22 mouse cellular contexts compared by ENCODE assay signal in genomic region chr15:63624249-63624648, GRCm38 (mm10).
DNase-seq lines count a peak whose midpoint lies in the region; ATAC-seq lines count a peak whose summit lies in the region.
"Had no signal": no experiment of that assay in that cellular context is flagged by ENCODE, and none has a peak within 500 bp of the region (broad histone marks: within the 10 kb centered on the region; RNA-seq: fewer than 3 reads in every experiment).

No protein-coding gene starts in this region.

- no peaks in the 10 kb centered on the region for H3K36me3 ChIP-seq in hindbrain, embryonic 13.5 days
- H3K36me3 ChIP-seq in hindbrain, embryonic 11.5 days (ENCODE audit: control insufficient read depth, insufficient read depth, low read length) = no peaks in the 10 kb centered on the region
- no peaks in the 10 kb centered on the region for H3K36me3 ChIP-seq in hindbrain, embryonic 15.5 days
- H3K36me3 ChIP-seq: embryonic facial prominence, embryonic 12.5 days; heart, embryonic 12.5 days; limb, embryonic 13.5 days; liver, embryonic 12.5 days had no signal

- H3K4me2 ChIP-seq in hindbrain, embryonic 13.5 days = no peak overlapping the region
- H3K4me2 ChIP-seq in hindbrain, embryonic 11.5 days (replicated peaks; ENCODE audit: low read depth, low read length) = no peak overlapping the region
- no peak overlapping the region for H3K4me2 ChIP-seq in hindbrain, embryonic 15.5 days
- H3K4me2 ChIP-seq: embryonic facial prominence, embryonic 12.5 days; heart, embryonic 12.5 days; limb, embryonic 13.5 days; liver, embryonic 12.5 days had no signal

- H3K9me3 ChIP-seq in hindbrain, embryonic 13.5 days = no peaks in the 10 kb centered on the region
- no peaks in the 10 kb centered on the region for H3K9me3 ChIP-seq in hindbrain, embryonic 11.5 days (ENCODE audit: control insufficient read depth, low read length)
- no peaks in the 10 kb centered on the region for H3K9me3 ChIP-seq in hindbrain, embryonic 15.5 days
- H3K9me3 ChIP-seq: embryonic facial prominence, embryonic 12.5 days; heart, embryonic 12.5 days; limb, embryonic 13.5 days; liver, embryonic 12.5 days had no signal

- no peaks in the 10 kb centered on the region for H3K4me1 ChIP-seq in hindbrain, embryonic 13.5 days (replicated peaks)
- no peaks in the 10 kb centered on the region for H3K4me1 ChIP-seq in hindbrain, embryonic 11.5 days (replicated peaks; ENCODE audit: control insufficient read depth, insufficient read depth, low read length)
- no peaks in the 10 kb centered on the region for H3K4me1 ChIP-seq in hindbrain, embryonic 15.5 days (replicated peaks)
- H3K4me1 ChIP-seq: embryonic facial prominence, embryonic 12.5 days; heart, embryonic 12.5 days; limb, embryonic 13.5 days; liver, embryonic 12.5 days had no signal

- H3K9ac ChIP-seq in hindbrain, embryonic 13.5 days = no peak overlapping the region
- no peak overlapping the region for H3K9ac ChIP-seq in hindbrain, embryonic 11.5 days (ENCODE audit: low read depth, low read length)
- no peak overlapping the region for H3K9ac ChIP-seq in hindbrain, embryonic 15.5 days
- H3K9ac ChIP-seq: embryonic facial prominence, embryonic 12.5 days; heart, embryonic 12.5 days; limb, embryonic 13.5 days; liver, embryonic 12.5 days had no signal

- WGBS in hindbrain, embryonic 13.5 days = 52% methylated on average over 2 of the region's 2 CpGs
- 76% methylated on average over 2 of the region's 2 CpGs for WGBS in hindbrain, embryonic 11.5 days
- 40% methylated on average over 2 of the region's 2 CpGs for WGBS in hindbrain, embryonic 15.5 days

- H3K27me3 ChIP-seq in hindbrain, embryonic 13.5 days = no peaks in the 10 kb centered on the region
- H3K27me3 ChIP-seq in hindbrain, embryonic 11.5 days (ENCODE audit: control insufficient read depth, insufficient read depth, low read length) = no peaks in the 10 kb centered on the region
- no peaks in the 10 kb centered on the region for H3K27me3 ChIP-seq in hindbrain, embryonic 15.5 days
- H3K27me3 ChIP-seq: embryonic facial prominence, embryonic 12.5 days; heart, embryonic 12.5 days; limb, embryonic 13.5 days; liver, embryonic 12.5 days had no signal

- no peak overlapping the region for H3K4me3 ChIP-seq in hindbrain, embryonic 13.5 days
- no peak overlapping the region for H3K4me3 ChIP-seq in hindbrain, embryonic 11.5 days (ENCODE audit: low read depth, low read length)
- no peak overlapping the region for H3K4me3 ChIP-seq in hindbrain, embryonic 15.5 days
- H3K4me3 ChIP-seq: embryonic facial prominence, embryonic 12.5 days; heart, embryonic 12.5 days; limb, embryonic 13.5 days; liver, embryonic 12.5 days had no signal

- peak; percentile 54; the same call in 1 of the 2 replicates for ATAC-seq in hindbrain, embryonic 13.5 days (ENCODE audit: low FRiP score)
- no peak for ATAC-seq in hindbrain, embryonic 11.5 days (ENCODE audit: low FRiP score)
- ATAC-seq in hindbrain, embryonic 15.5 days (ENCODE audit: low FRiP score, low read depth) = 0 out of 2 replicates have a peak, but pooled peaks have one; percentile 34
- ATAC-seq: intestine, postnatal 0 days; liver, embryonic 12.5 days had no signal

- no peak overlapping the region for H3K27ac ChIP-seq in hindbrain, embryonic 13.5 days
- H3K27ac ChIP-seq in hindbrain, embryonic 11.5 days (ENCODE audit: low read depth, low read length) = no peak overlapping the region
- H3K27ac ChIP-seq in hindbrain, embryonic 15.5 days (replicated peaks) = no peak overlapping the region
- H3K27ac ChIP-seq: embryonic facial prominence, embryonic 12.5 days; limb, embryonic 13.5 days; liver, embryonic 12.5 days had no signal

- DNase-seq in hindbrain, embryonic 11.5 days (ENCODE audit: low spot score) = no peak
- peak; percentile 8 for DNase-seq in retina, postnatal 1 day
- DNase-seq in retina, embryonic 14.5 days (ENCODE audit: low spot score) = no peak
- DNase-seq in cerebellum, postnatal 4 days (ENCODE audit: low spot score in 2 of 2) = no peak
- DNase-seq in frontal cortex, adult 2 months (ENCODE audit: extremely low spot score in 1 of 2, low spot score in 1 of 2) = no peak
- DNase-seq: cerebellum, adult 18-20 months; cerebellum, postnatal 14 days; gastrocnemius, postnatal 10 days; heart, adult 11 months; heart, postnatal 10 days; kidney, postnatal 4 days; lung, adult 18-20 months; lung, postnatal 10 days; right cerebral cortex, postnatal 25 days; spleen, adult 18-20 months had no signal
